Mouse (Mus musculus) left cerebral cortex, postnatal 36 days (tissue): Measurements from ENCODE around the gene Jmjd8. TPM values are rescaled to one million over a fixed set of nuclear protein-coding genes. Genes with fewer than 3 reads are reported as not detected.

ENCODE experiments used
- DNase-seq, 2 experiments: peaks; one replicate each; pipeline ENCODE4 v3.0.0; 2021 to 2022; ENCODE audit warnings: low spot score in 2 of 2, mixed read lengths in 1 of 2
- intact Hi-C: fragments of 180-260 bp; cut with DNase I; formaldehyde crosslinking; loops from one replicate; pipeline ENCODE4 v1.15.1; 2025
- total RNA-seq, 2 experiments: library from RNA; stranded (reverse); gene quantifications; 2 replicates each; pipeline ENCODE4 v1.2.3; 2021

The Jmjd8 gene
- 10 to 100 TPM; 54.1 to 58.7 TPM for total RNA-seq

DNA sequence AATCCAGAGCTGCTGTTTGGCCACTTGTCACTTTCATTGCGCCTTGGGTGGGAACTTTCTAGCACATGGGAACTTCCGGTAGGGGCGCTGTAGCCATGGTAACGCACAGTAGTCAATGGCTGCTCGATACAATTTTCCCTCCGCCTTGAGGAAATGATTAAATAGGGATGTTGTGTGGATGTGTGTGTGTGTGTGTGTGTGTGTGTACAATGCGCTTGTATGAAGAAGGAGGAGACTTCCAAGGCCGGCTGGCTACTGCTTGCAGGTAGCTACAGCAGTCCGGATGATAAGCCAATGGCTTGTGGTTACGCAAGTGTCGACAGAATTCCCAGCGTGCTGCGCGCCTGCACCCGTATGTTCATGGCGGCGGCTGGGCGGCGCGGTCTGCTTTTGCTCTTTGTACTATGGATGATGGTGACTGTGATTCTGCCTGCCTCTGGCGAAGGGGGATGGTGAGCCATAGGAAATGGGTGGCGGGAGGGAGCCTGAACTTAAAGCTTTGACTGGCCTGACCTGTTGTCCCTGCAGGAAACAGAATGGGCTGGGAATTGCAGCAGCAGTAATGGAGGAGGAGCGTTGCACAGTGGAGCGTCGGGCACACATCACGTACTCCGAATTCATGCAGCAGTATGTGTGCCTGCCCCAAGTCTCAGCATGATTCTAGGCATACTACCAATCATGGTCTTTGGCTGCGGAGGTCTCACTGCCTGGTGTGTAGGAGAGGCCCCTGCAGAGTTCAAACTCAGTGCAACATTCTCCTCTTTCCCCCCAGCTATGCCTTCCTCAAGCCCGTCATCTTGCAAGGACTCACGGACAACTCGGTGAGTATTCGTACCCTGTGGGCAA lies at the start of gene Jmjd8:
Gene Jmjd8 (plus strand): TSS at position 156 of the 846 bp plus-strand sequence.
- DNase-seq: peak; percentile 87
- intact Hi-C loops: no loop called here

DNA sequence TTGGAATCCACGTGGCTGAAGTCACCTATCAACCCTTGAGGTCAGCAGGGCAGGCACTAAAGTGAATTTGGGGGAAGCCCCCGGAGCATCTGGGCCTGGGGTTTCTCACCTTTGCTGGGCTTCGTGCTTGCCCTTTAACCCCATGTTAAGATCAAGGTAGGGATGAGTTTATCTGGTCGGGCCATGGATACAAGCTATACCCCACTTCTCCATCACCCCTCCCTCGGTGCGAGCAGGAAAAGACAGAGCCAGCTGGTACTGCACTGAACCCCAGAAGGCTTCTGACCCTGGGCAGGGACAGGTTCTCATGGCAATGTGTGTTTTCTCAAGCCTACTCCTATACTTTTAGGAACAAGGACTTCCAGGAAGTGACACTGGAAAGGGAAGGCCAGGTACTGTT lies 47.3 kb upstream of the Jmjd8 start:
- intact Hi-C loops: no loop called here
- DNase-seq: no peak

GRCm38 (mm10) chr17:25783086-25783485 lies 45.6 kb upstream of the Jmjd8 start:
- no peak for DNase-seq
- intact Hi-C loops: no loop called here

GRCm38 (mm10) chr17:25783861-25784574 lies 44.6 kb upstream of the Jmjd8 start:
- intact Hi-C loops: no loop called here

GRCm38 (mm10) chr17:25785281-25785745 lies 43.4 kb upstream of the Jmjd8 start, which contains the start of gene Haghl:
TSS of gene Haghl (minus strand) at chr17:25785673.
- peak; percentile 96 to 98 for DNase-seq
- intact Hi-C loops: no loop called here

More at GRCm38 (mm10) chr17:25783861-25784574, 44.6 kb upstream of the Jmjd8 start:
- no peak for DNase-seq

- no peak for DNase-seq
- intact Hi-C loops: no loop called here
Observed at GRCm38 (mm10) chr17:25786280-25786679, 42.4 kb upstream of the Jmjd8 start, which contains the start of gene Ccdc78. TSS of gene Ccdc78 (plus strand) at chr17:25786580.

- intact Hi-C loops: no loop called here
- DNase-seq: no peak
Observed at GRCm38 (mm10) chr17:25786781-25787504, 41.7 kb upstream of the Jmjd8 start.

DNA sequence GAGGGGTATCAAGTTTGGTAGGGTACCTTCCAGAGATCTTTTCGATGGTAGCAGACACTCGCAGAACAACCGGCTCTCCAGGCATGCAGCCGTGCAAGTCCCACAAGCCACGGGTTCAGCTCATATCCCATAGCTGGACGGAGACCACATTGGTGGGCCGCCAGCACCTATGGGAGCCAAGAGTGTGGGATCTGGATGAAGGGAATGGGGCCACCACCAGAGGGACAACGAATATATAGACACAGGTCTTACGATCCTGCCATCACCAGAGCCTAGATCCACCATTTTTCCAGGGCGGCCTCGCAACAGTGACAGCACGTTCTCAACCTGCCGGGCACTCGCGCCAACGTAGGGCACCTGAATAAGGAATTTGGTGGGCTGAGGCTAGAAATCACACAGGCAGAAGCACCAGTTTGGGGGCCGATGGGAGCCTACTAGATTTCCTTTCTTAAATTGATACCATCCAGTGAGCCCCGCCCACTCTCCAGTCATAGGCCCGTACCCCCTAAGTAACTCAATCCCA lies 37.3 kb upstream of the Jmjd8 start:
- intact Hi-C loops: loop anchor here (5.0 kb wide), 1 partner anchor 314 kb away; no protein-coding TSS in a partner anchor
- DNase-seq: no peak

DNA sequence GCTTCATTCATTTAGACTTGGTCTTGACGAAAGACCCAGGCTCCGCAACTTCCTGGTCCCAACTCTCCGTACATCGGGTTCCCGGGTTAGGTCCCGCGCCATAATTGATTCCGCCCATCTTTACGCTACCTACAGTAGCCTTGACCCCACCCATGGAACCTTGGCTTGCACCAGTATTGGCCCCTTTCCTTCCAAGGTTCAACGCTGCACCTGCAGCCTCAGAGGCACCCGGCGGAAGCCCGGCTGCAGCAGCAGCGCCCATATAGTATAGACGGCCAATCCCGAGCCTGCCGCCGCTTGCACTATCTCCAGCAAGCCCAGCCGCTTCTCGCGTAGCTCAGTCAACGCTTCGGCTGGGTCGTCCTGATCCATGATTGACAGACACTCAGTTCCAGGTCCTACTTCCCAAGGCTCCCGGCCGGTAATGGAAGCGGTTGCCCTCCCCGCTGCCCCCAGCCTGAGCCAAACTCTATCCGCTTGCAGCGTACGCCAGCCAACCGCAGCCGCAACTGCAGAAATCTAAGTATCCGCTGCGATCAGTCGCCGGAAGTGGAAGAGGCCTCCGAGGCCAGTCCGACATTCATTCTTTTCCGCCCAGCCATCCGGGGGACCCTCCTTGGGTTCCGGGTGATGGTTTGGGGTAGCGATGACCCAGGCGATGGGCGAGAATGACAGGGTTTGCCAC lies 36.7 kb upstream of the Jmjd8 start:
- peak; percentile 89 for DNase-seq
- intact Hi-C loops: loop anchor here (5.0 kb wide), 1 partner anchor 315 kb away; no protein-coding TSS in a partner anchor

DNA sequence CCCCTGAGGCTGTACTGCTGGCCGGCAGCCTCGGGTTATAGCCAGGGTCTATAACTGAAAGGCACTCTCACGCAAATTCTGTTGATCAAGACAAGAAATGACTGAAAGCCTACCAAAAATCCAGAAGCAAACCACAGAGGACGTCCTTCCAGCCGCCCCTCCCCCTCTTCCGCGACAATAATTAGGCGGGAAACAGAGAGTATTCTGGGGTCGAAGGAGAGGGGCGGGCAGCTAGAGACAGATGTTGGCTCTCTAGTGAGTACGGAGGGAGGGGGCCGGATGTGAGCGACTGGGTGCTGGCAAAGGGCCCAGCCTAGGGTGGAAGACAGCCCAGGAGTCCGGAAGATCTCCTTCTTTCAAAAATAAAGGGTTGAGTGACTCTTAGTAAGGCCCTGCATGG lies 36.1 kb upstream of the Jmjd8 start, which contains the start of gene Fam173a:
Gene Fam173a (minus strand): TSS at position 287 of the 400 bp plus-strand sequence.
- intact Hi-C loops: loop anchor here (5.0 kb wide), 1 partner anchor 315 kb away; no protein-coding TSS in a partner anchor
- DNase-seq: peak; percentile 54 to 69

DNA sequence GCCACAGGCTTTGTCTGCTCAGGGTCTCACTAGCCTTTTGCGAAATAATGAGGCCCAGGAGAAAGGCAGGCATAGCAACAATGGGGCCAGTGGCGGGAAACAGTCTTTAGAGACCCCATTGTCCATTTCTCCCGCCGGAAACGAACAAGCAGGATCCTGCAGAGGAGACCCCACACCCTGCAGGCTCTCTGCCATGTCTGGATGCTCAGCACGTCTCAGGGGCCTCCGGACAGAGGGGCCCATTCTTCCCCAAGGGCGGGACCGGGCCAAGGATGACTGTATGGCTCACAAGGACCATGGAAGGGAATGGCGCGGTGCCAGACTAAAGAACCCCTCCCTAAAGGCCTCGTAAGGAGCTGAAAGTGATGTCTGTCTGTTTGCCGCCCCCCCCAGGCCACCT lies 34.5 kb upstream of the Jmjd8 start:
- no peak for DNase-seq

GRCm38 (mm10) chr17:25794998-25795397 lies 33.7 kb upstream of the Jmjd8 start:
- no peak for DNase-seq
- intact Hi-C loops: loop anchor here (5.0 kb wide), 1 partner anchor 318 kb away; no protein-coding TSS in a partner anchor

More for the DNA sequence above, 34.5 kb upstream of the Jmjd8 start:
- intact Hi-C loops: loop anchor here (5.0 kb wide), 1 partner anchor 317 kb away; no protein-coding TSS in a partner anchor

- intact Hi-C loops: no loop called here
- DNase-seq: no peak
Observed at GRCm38 (mm10) chr17:25795609-25796092, 33.0 kb upstream of the Jmjd8 start, which contains the start of gene AC134908.4. TSS of gene AC134908.4 (minus strand) at chr17:25795659.

- intact Hi-C loops: no loop called here
- no peak for DNase-seq
Observed at GRCm38 (mm10) chr17:25796211-25796771, 32.4 kb upstream of the Jmjd8 start.

- intact Hi-C loops: loop anchor here (1.0 kb wide), 1 partner anchor 24 kb away; the partner anchor contains the start of gene Narfl
- peak; percentile 69 for DNase-seq
Observed at GRCm38 (mm10) chr17:25796951-25797369, 31.7 kb upstream of the Jmjd8 start, which contains the start of gene Metrn. TSS of gene Metrn (minus strand) at chr17:25797136.

- intact Hi-C loops: loop anchor here (1.0 to 10.0 kb wide), 3 partner anchors 28 to 226 kb away; partner anchors contain the start of genes Lmf1, Narfl and Sox8
- no peak for DNase-seq
Observed at GRCm38 (mm10) chr17:25801029-25801428, 27.6 kb upstream of the Jmjd8 start.

DNA sequence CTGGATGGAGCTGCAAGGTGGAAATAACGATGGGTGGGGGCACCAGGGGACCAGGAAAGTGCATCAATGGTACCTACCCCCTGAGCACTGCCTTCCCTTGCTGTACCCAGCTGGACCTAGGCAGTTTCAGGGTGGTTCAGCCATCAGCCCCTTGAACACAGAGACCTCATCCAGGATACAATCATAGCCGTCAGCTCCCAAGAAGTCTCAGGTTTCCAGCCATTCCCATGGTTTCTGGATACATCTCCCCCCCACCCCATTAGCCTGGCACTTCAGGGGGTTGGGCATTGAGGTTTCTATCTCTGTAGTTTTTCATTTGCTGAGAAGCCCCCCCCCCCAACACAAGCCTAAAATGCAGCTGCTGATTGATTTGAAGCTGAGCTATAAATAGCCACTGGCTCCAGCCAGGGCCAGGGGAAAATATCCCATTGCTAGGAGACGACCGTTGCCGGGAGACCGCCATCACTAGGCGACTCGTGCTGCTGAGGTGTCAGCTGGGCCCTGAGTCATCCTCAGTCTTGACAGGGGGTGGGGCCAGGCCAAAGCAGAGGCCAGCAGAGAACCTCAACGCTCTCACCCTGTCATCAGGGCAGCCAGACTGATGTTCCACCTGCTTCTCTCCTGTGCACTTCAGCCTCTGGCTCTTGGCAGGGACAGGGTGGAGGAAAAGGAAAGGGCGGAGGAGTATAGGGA lies 25.7 kb upstream of the Jmjd8 start:
- peak; percentile 78 to 83 for DNase-seq
- intact Hi-C loops: loop anchor here (10.0 kb wide), 1 partner anchor 228 kb away; the partner anchor contains the start of genes Lmf1 and Sox8
